Mouse (Mus musculus) E14TG2a.4 (cell line): ENCODE results near the gene Ier2.

ENCODE experiments used
- H3K27me3 ChIP-seq: 2 replicates; pipeline ENCODE4 v1.6.1; 2014; ENCODE audit warnings: low read length, control low read depth; ENCODE audit not compliant: insufficient read depth
- H3K36me3 ChIP-seq: 2 replicates; pipeline ENCODE4 v1.6.1; 2014; ENCODE audit warnings: low read length, control low read depth; ENCODE audit not compliant: insufficient read depth
- H3K4me1 ChIP-seq: replicated peaks from 2 replicates; pipeline ENCODE4 v1.6.1; 2014; ENCODE audit warnings: low read depth, low read length, control low read depth
- H3K4me3 ChIP-seq: replicated peaks from 2 replicates; pipeline ENCODE4 v1.5.1; 2014; ENCODE audit warnings: mild to moderate bottlenecking, low read length
- H3K9me3 ChIP-seq: 2 replicates; pipeline ENCODE4 v1.6.1; 2014; ENCODE audit warnings: low read length, control low read depth
- CTCF ChIP-seq: conservative IDR thresholded peaks from 2 replicates; pipeline ENCODE4 v1.5.1; 2014; ENCODE audit warnings: low read length
- NANOG ChIP-seq: IDR thresholded peaks from 2 replicates; pipeline ENCODE4 v1.6.1; 2014; ENCODE audit warnings: borderline replicate concordance, low read length, mixed read lengths
- POU5F1 ChIP-seq: IDR thresholded peaks from 2 replicates; pipeline ENCODE4 v1.6.1; 2014; ENCODE audit warnings: low read length, borderline replicate concordance

Ier2 gene

DNA sequence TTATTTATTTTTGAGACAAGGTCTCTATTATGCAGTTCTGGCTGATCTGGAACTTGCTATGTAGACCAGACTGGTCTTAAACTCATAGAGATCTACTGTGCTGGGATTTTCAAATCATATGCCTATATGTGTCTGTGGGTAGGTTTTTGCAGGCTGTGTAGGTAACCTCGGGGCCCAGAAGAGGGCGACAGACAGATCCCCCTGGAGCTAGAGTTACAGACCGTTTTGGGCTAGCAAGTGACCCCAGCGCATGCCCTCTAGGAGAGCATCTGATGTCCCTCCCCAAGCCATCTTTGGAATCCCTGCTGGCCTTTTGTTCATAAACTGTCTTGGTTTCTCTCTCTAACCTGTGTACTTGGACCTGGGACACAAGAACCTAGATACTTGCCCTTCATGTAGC, 8.1 kb downstream of the Ier2 start:
- Histone ChIP-seq H3K27me3 (no peaks in the 10 kb centered on the region), H3K9me3 (no peaks in the 10 kb centered on the region), H3K4me1 (peaks cover 48% of the 10 kb centered on the region), H3K36me3 (0 out of 2 replicates have a peak, but pooled peaks cover 8% of the 10 kb centered on the region), H3K4me3 (peak overlapping the region; percentile 88)
- peak; percentile 70 for TF ChIP-seq CTCF
- no peak for TF ChIP-seq NANOG
- TF ChIP-seq POU5F1: no peak

DNA sequence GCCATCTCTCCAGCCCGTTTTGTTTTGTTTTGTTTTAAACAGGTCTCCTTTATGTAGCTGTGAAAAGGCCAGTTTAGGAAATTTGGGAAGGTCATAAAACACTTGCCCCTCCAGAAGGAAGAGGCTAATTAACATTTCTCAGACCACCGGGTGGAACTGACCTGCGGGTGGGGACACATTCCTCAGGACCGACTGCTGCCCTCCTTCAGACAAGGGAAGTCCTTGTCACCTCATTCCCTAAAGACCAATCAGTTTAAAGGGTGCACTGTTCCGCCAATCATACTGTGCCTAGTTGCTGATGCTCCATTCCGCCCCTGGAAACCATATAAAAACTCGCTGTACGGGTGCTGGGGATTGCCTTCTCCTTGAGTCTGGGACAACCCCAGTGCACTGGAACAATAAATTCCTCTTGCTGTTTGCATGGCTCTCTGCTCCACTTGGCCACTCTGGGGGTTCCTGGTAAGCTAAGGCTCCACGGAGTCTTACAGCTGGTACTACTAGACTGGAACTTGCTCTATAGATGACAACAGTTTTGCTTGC, 9.5 kb downstream of the Ier2 start:
- TF ChIP-seq CTCF (no peak), NANOG (no peak), POU5F1 (no peak)
- Histone ChIP-seq H3K36me3 (0 out of 2 replicates have a peak, but pooled peaks cover 3% of the 10 kb centered on the region), H3K27me3 (no peaks in the 10 kb centered on the region), H3K4me3 (no peak overlapping the region), H3K4me1 (peaks cover 40% of the 10 kb centered on the region), H3K9me3 (no peaks in the 10 kb centered on the region)

DNA sequence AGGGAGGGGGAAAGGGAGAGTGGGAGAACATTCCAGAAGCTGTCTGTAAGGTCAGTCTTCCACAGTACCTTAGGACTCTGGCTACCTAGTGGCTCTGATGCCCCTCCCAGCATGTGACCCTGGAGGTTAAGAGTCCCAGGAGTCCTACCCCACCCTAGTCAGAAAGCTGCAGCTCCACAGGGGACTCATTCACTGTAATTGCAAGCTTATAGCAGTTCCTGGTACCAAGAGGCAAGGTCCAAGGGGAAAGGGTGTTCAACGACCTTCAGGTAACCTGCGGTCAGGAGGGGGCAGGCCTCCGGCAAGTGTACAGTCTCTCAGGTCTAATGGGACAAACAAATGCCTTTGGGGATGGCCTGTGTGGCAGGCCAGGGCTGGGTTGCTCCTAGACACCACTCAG, 12.4 kb downstream of the Ier2 start:
- TF ChIP-seq POU5F1 (no peak), NANOG (peak; percentile 76)
- Histone ChIP-seq H3K27me3 (no peaks in the 10 kb centered on the region), H3K4me1 (peaks cover 50% of the 10 kb centered on the region), H3K4me3 (peak overlapping the region; percentile 71), H3K36me3 (no peaks in the 10 kb centered on the region), H3K9me3 (no peaks in the 10 kb centered on the region)

DNA sequence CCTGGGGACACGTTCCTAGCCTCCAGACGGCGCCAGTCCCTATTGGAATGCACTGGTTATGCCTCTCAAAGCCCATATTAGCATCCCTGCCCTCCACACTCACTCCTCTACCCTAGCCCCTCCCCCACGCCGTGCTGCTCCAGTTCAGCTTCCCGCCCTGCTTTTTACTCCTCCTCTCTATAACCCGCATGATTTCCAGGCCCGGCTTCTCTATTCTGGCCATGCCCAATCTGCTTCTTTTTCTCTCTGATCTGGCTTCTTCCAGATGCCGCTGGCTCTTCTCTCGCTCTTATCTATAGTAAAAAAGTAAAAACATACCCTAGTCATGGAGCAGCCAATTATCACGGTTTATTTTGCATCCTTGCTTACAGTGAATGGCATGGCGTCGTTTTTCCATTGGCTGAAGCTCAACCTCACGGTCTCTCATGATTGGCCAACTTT, 15.2 kb downstream of the Ier2 start:
- H3K4me3 ChIP-seq: peak overlapping the region; percentile 63
- no peaks in the 10 kb centered on the region for H3K27me3 ChIP-seq
- no peak for TF ChIP-seq POU5F1
- no peak for TF ChIP-seq NANOG
- TF ChIP-seq CTCF: no peak
- H3K9me3 ChIP-seq: no peaks in the 10 kb centered on the region
- H3K4me1 ChIP-seq: peaks cover 63% of the 10 kb centered on the region
- no peaks in the 10 kb centered on the region for H3K36me3 ChIP-seq

- H3K36me3 ChIP-seq: no peaks in the 10 kb centered on the region
- H3K27me3 ChIP-seq: no peaks in the 10 kb centered on the region
- TF ChIP-seq NANOG (no peak), CTCF (peak; percentile 32; the same call in 1 of the 2 replicates)
- peak overlapping the region; percentile 63 for H3K4me3 ChIP-seq
- H3K9me3 ChIP-seq: no peaks in the 10 kb centered on the region
- H3K4me1 ChIP-seq: peaks cover 69% of the 10 kb centered on the region
These were observed 15.9 kb downstream of the Ier2 start for GRCm38 (mm10) chr8:84646800-84647199.

- Histone ChIP-seq H3K9me3 (no peaks in the 10 kb centered on the region), H3K27me3 (no peaks in the 10 kb centered on the region), H3K36me3 (no peaks in the 10 kb centered on the region), H3K4me1 (peaks cover 72% of the 10 kb centered on the region), H3K4me3 (peak overlapping the region; percentile 48)
- no peak for TF ChIP-seq NANOG
- TF ChIP-seq POU5F1: no peak
- no peak for TF ChIP-seq CTCF
These were observed 19.6 kb downstream of the Ier2 start for GRCm38 (mm10) chr8:84643019-84643418.

- Histone ChIP-seq H3K27me3 (no peaks in the 10 kb centered on the region), H3K36me3 (0 out of 2 replicates have a peak, but pooled peaks cover 5% of the 10 kb centered on the region), H3K4me1 (peaks cover 74% of the 10 kb centered on the region), H3K9me3 (no peaks in the 10 kb centered on the region), H3K4me3 (peak overlapping the region; percentile 48)
- no peak for TF ChIP-seq CTCF
- TF ChIP-seq NANOG: no peak
- TF ChIP-seq POU5F1: no peak
These were observed 20.9 kb downstream of the Ier2 start for GRCm38 (mm10) chr8:84641578-84642361.

- Histone ChIP-seq H3K4me1 (peaks cover 74% of the 10 kb centered on the region), H3K27me3 (no peaks in the 10 kb centered on the region), H3K36me3 (peaks cover 10% of the 10 kb centered on the region; the same call in 1 of the 2 replicates), H3K4me3 (no peak overlapping the region; the same call in 1 of the 2 replicates), H3K9me3 (no peaks in the 10 kb centered on the region)
- TF ChIP-seq POU5F1: no peak
- no peak for TF ChIP-seq NANOG
- no peak for TF ChIP-seq CTCF
These were observed 21.9 kb downstream of the Ier2 start for GRCm38 (mm10) chr8:84640617-84641294.
